Mouse (Mus musculus) neural tube, embryonic 13.5 days (tissue): ENCODE measurements at regions not wholly inside any gene's neighbourhood (a gene's known extent, or its start where the extent isn't known, plus 50 kb on each side); places are given as distances from the start of the nearest gene placed in this dataset.

Source experiments
- ATAC-seq: fragments of 200-750 bp; cut with Nextera tagmentation; 2 replicates; pipeline ENCODE4 v1.8.0; 2017; ENCODE audit warnings: low read depth, mild to moderate bottlenecking, moderate TSS enrichment, moderate library complexity
- H3K27ac ChIP-seq: fragments of 300-500 bp; sonication (generic); replicated peaks from 2 replicates; pipeline ENCODE4 v1.5.1; 2015; ENCODE audit warnings: moderate library complexity, mild to moderate bottlenecking, inconsistent platforms
- H3K27me3 ChIP-seq: fragments of 300-500 bp; sonication (generic); 2 replicates; pipeline ENCODE4 v1.6.1; 2015; ENCODE audit warnings: mild to moderate bottlenecking, inconsistent platforms
- H3K36me3 ChIP-seq: fragments of 300-500 bp; sonication (generic); 2 replicates; pipeline ENCODE4 v1.6.1; 2015; ENCODE audit warnings: mild to moderate bottlenecking, inconsistent platforms
- H3K4me1 ChIP-seq: fragments of 300-500 bp; sonication (generic); replicated peaks from 2 replicates; pipeline ENCODE4 v1.6.1; 2015; ENCODE audit warnings: inconsistent platforms
- H3K4me2 ChIP-seq: fragments of 300-500 bp; sonication (generic); 2 replicates; pipeline ENCODE4 v1.6.1; 2015; ENCODE audit warnings: inconsistent platforms, mild to moderate bottlenecking, moderate library complexity
- H3K4me3 ChIP-seq: fragments of 300-500 bp; sonication (generic); 2 replicates; pipeline ENCODE4 v1.5.1; 2015; ENCODE audit warnings: mild to moderate bottlenecking, inconsistent platforms
- H3K9ac ChIP-seq: fragments of 300-500 bp; sonication (generic); 2 replicates; pipeline ENCODE4 v1.6.1; 2015; ENCODE audit warnings: moderate library complexity, mild to moderate bottlenecking, inconsistent platforms
- H3K9me3 ChIP-seq: fragments of 300-500 bp; sonication (generic); 2 replicates; pipeline ENCODE4 v1.6.1; 2016; ENCODE audit warnings: inconsistent platforms
- WGBS: fragments of 180-500 bp; shearing (Covaris S2); methylation state at CpG from one replicate; pipeline ENCODE4 v1.1.7; 2015; 5-methylcytosine and 5-hydroxymethylcytosine counted together

DNA sequence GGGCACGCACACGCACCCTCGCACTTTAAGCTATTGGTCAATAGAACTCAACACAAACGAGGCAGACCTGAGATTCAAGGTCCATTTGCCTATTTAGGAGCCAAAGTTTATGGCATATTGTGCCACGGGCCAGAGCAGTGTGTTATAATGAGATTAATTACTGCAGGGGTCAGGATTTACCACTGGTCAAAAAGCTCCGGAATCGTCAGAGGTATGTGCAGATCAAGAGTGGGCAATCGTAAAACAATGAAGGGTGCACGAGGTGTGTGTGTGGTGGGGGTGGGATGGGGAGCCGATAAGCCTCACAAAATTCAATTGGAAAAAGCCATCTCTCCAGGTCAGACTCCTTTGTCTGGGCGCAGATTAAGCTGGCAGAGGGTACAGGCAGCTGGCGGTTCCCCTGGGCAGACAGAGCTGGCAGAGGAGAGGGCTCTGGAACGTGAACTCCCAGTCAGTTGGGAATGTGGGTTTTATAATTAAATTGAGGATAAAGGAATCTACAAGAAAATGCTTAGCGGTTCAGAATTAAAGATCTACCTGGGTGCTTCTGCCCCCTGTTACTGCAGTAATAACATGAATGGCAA lies 97.4 kb upstream of the Itga6 start:
- WGBS = 65% methylated on average over 14 of the region's 14 CpGs
- 0 out of 2 replicates have a peak, but pooled peaks have one; percentile 3 for ATAC-seq
- Histone ChIP-seq H3K4me1 (peaks cover 23% of the 10 kb centered on the region), H3K27ac (no peak overlapping the region), H3K4me3 (no peak overlapping the region), H3K9me3 (no peaks in the 10 kb centered on the region), H3K27me3 (no peaks in the 10 kb centered on the region; the same call in 1 of the 2 replicates), H3K9ac (no peak overlapping the region), H3K4me2 (no peak overlapping the region), H3K36me3 (no peaks in the 10 kb centered on the region)

DNA sequence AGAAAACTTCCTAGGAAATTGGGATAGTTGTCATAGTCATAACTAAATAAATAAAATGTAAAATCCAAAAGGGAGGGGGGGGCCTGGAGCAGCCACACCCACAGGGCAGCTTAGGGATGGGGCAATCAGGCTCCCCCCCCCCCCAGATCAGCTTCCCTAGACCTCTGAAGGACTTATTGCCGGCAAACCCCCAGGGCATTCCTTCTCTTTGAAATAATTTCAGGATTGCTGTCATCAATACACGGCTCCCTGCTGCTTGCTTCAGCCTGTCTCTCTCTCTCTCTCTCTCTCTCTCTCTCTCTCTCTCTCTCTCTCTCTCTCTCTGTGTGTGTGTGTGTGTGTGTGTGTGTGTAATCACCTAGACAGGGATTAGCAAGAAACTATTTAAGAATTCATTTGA lies 93.8 kb upstream of the Itga6 start:
- ATAC-seq = no peak
- Histone ChIP-seq H3K4me2 (no peak overlapping the region), H3K9ac (no peak overlapping the region), H3K27me3 (no peaks in the 10 kb centered on the region), H3K4me1 (peaks cover 38% of the 10 kb centered on the region), H3K27ac (0 out of 2 replicates have a peak overlapping the region, but pooled peaks have one; percentile 46), H3K4me3 (no peak overlapping the region), H3K9me3 (no peaks in the 10 kb centered on the region), H3K36me3 (no peaks in the 10 kb centered on the region)
- WGBS = 11% methylated on average over 2 of the region's 2 CpGs

DNA sequence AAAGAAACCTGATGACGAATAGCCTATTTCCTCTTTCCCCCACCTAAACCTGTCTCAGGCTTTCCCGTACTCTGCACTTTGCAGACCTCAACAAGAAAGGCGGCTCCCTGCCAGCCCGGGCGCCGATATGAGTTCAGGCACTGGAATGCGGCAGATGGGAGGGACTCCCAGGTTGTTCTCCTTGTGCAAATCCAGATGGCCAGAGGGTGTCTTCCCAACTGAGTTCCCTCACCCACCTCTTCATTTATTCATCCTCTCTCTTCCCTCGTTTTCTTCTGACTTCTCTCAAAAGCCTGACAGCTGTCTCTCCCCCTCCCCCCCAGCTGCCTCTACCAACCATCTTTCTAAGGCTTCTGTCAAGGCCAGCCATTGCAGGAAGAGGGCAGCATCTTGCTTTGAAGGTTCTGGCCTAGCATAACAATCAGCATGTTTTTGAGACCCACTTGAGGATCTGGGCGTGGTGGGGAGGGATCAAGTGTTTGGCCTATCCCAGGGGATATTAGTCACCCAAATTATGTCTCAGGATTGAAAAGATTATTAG lies 93.1 kb upstream of the Itga6 start:
- ATAC-seq = no peak
- Histone ChIP-seq H3K27me3 (no peaks in the 10 kb centered on the region), H3K27ac (0 out of 2 replicates have a peak overlapping the region, but pooled peaks have one; percentile 46), H3K36me3 (no peaks in the 10 kb centered on the region), H3K4me1 (peaks cover 37% of the 10 kb centered on the region), H3K9ac (0 out of 2 replicates have a peak overlapping the region, but pooled peaks have one; percentile 26), H3K9me3 (no peaks in the 10 kb centered on the region), H3K4me2 (peak overlapping the region; percentile 9; the same call in 1 of the 2 replicates), H3K4me3 (no peak overlapping the region)
- 9% methylated on average over 9 of the region's 9 CpGs for WGBS

DNA sequence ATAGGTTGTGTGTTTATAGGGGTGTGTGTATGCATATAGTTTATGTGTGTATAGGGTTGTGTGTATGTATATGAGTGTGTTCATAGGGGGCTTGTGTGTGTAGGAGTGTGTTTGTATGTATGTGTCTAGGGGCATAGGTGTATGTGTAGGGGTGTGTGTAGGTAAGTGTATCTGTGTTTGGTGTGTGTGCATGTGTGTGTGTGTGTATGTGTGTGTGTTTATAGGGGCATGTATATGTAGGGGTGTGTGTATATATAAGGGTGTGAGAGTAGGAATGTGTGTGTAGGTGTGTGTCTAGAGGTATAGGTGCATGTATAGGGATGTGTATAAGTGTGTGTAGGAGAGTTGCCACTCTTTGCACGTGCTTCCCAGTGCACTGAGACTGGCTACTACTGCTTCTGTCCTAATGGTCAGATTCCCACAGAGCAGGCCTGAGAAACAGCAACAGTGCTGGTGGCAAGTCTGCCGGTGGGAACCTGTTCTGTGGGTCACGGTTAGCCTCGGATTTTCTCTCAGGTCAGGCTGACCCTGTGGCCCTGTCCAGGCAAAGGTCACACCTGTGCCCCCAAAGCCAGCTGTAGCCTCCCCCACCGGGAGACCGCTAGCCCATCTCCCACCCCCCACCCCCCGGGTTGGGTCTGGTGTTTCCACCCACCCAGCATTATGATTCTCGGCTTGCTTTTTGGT lies 90.5 kb upstream of the Itga6 start:
- Histone ChIP-seq H3K36me3 (no peaks in the 10 kb centered on the region), H3K27ac (no peak overlapping the region), H3K4me1 (peaks cover 28% of the 10 kb centered on the region), H3K9me3 (no peaks in the 10 kb centered on the region), H3K9ac (no peak overlapping the region), H3K4me2 (no peak overlapping the region; the same call in 1 of the 2 replicates), H3K27me3 (no peaks in the 10 kb centered on the region), H3K4me3 (no peak overlapping the region)
- WGBS = 11% methylated on average over 8 of the region's 8 CpGs
- peak; percentile 30; the same call in 1 of the 2 replicates for ATAC-seq

DNA sequence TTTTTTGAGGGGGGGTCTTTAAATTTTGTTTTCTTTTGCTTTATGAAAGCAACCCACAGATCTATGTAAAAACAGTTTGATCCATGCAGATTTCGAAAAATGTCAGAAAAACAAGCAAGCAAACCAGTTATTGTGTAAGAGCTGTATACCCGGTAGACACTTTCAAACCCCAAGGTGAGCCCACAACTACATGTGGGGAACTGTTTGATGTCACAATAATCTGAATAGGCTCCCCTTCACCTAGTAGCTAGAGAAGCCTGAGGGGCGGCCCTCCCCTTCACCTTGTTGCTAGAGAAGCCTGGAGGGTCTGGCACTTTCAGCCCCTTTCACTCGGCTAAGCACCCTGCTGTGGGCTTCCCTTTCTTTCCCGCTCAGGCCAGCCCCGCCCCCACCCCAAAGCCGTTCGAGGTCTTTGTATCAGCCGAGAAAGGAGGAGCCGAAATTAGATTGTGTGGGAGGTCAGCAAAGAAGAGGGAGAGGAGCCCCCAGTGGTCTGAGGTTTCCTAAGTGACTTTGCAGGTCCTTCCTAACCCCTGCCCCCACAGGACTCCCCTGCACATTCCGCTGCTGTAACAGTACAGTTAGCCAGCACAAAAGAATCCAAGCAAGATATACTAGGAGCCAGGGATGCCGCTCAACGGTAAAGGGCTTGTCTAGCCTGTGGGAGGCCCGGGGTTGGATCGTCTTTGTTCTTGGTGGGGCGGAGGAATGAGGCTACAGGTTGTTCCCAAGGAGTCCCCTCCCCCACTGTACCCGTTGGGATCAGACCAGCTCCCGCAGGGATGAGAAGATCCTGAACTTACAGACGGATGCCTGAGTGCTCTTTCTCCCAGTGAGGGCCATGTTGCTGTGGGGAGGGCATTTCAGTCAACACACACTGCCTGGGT lies 89.7 kb upstream of the Itga6 start:
- H3K27ac ChIP-seq = no peak overlapping the region; the same call in 1 of the 2 replicates
- no peaks in the 10 kb centered on the region for H3K27me3 ChIP-seq
- H3K9me3 ChIP-seq = no peaks in the 10 kb centered on the region
- peak overlapping the region; percentile 63 for H3K4me2 ChIP-seq
- peaks cover 28% of the 10 kb centered on the region for H3K4me1 ChIP-seq
- H3K4me3 ChIP-seq = peak overlapping the region; percentile 31
- H3K9ac ChIP-seq = peak overlapping the region; percentile 65
- ATAC-seq = peak; percentile 52
- 2% methylated on average over 19 of the region's 19 CpGs for WGBS
- H3K36me3 ChIP-seq = no peaks in the 10 kb centered on the region

DNA sequence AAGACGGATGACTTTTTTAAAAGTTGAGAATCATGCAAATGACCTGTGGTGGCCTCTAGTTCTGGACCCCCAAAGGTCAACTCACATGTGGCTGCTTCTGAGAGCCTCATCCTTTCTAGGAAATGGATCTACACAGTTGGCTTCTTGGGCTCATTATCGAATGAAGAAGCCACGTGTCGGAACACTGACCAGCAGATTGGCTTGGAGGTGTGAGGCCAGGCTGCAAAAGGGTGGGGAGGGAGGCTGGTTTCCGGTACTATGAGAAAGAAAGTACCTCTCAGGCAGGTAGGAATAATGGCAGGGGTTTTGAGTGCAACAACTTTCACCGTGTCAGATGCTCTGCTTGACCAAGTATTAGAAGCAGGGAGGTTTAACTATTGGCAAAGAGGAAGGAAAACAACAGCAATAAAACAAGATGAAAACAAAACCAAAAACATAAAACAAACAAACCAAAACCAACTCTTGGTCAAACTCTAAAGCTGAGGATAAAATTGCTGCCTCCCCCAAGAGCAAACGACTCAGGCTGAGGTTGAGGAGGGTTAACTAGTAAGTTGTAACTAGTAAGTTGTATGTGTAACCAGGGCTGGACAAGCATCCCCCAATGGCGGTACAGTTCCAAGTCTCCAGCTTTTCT lies 88.7 kb upstream of the Itga6 start:
- Histone ChIP-seq H3K4me1 (peaks cover 25% of the 10 kb centered on the region), H3K4me2 (no peak overlapping the region; the same call in 1 of the 2 replicates), H3K4me3 (no peak overlapping the region), H3K9ac (no peak overlapping the region), H3K9me3 (no peaks in the 10 kb centered on the region), H3K27ac (no peak overlapping the region), H3K36me3 (no peaks in the 10 kb centered on the region), H3K27me3 (no peaks in the 10 kb centered on the region)
- 59% methylated on average over 8 of the region's 8 CpGs for WGBS
- ATAC-seq = no peak

DNA sequence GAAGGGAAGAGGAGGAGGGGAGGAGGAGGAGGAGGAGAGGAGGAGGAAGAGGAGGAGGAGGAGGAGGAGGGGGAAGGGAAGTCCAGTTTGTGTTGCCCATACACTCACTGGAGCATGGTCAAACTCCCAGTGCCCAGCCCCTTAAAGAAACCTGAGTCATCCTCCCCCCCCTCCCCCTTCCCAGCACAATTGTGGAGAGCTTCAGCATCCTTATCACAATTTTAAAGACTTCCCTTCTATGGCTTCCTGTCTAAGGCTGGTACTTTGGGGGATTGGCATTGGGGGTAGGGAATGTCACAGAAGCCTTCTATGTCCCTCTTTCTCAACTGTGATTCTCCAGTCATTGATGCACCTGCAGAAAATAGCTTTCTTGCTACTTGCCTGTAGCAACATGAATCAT lies 84.0 kb upstream of the Itga6 start:
- Histone ChIP-seq H3K4me1 (peaks cover 1% of the 10 kb centered on the region; the same call in 1 of the 2 replicates), H3K27me3 (no peaks in the 10 kb centered on the region), H3K27ac (no peak overlapping the region), H3K9ac (no peak overlapping the region), H3K9me3 (no peaks in the 10 kb centered on the region), H3K4me3 (no peak overlapping the region), H3K36me3 (no peaks in the 10 kb centered on the region), H3K4me2 (no peak overlapping the region)
- no peak for ATAC-seq

DNA sequence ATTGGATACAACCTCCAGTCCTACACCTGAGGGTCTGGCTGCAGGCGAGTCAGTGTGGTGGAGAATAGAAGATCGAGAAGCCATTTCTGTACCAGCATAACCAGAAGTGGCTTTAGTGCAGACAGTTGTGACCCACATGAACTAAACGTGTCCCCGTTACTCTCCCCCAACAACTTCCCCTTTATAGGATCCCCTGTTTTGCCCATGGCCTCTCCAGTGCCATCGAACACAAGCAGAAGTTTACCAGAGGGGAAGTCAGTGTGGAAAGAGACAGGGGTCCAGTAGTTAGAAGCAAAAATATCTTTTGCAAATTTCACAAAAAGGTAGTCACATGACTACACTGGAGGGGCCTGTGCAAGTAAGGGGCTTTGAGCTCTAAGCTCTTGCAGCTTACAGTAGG lies 83.4 kb upstream of the Itga6 start:
- no peak for ATAC-seq
- no peak overlapping the region for H3K9ac ChIP-seq
- no peak overlapping the region for H3K27ac ChIP-seq
- no peak overlapping the region for H3K4me3 ChIP-seq
- 92% methylated on average over 5 of the region's 5 CpGs for WGBS
- no peak overlapping the region for H3K4me2 ChIP-seq
- H3K4me1 ChIP-seq = no peaks in the 10 kb centered on the region
- no peaks in the 10 kb centered on the region for H3K27me3 ChIP-seq
- no peaks in the 10 kb centered on the region for H3K9me3 ChIP-seq
- no peaks in the 10 kb centered on the region for H3K36me3 ChIP-seq

DNA sequence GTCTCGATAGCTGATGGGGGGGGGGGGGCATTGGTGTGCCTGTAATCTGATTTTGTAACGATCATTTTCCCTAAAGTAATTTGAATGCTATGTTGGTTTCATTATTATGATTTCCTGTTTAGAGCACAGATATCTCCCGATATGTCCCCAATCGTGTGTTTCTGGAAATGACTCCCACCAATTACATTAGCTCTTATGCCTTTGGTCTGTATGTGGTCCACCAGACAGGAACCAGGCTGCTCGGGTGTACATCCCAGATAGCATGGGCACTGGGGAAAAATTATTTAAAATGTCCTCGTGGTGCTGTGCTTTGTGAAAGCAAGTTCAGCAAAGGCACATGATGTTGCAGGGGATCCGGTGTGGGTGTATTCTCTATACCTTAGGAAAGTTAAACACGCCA lies 82.0 kb upstream of the Itga6 start:
- H3K36me3 ChIP-seq = no peaks in the 10 kb centered on the region
- H3K4me1 ChIP-seq = no peaks in the 10 kb centered on the region
- no peak for ATAC-seq
- H3K27me3 ChIP-seq = no peaks in the 10 kb centered on the region
- H3K9me3 ChIP-seq = no peaks in the 10 kb centered on the region
- H3K4me3 ChIP-seq = no peak overlapping the region
- H3K4me2 ChIP-seq = no peak overlapping the region
- no peak overlapping the region for H3K9ac ChIP-seq
- H3K27ac ChIP-seq = no peak overlapping the region
- WGBS = 86% methylated on average over 8 of the region's 8 CpGs

DNA sequence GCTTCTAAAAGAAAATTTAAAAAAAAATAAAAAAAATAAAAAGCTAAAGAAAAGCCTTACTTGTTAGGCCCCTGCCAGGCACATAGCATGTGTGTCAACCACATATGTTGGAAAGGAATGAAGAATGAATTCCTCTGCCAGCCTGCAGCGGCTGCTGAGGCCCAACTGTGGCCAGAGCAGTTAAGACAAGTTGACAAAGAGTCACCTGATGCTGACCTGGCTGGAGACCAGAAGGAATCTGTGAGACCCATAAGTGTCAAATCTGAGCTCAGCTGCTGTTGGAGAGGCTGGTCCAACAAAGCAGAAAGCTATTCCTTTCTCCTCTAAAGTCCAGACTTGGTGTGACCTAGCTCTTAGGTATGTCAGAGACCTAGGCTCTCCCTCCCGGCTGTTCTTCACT lies 78.5 kb upstream of the Itga6 start:
- 83% methylated on average over 2 of the region's 2 CpGs for WGBS
- H3K4me1 ChIP-seq = no peaks in the 10 kb centered on the region
- H3K27me3 ChIP-seq = no peaks in the 10 kb centered on the region
- H3K36me3 ChIP-seq = no peaks in the 10 kb centered on the region
- no peak overlapping the region for H3K4me2 ChIP-seq
- H3K9me3 ChIP-seq = no peaks in the 10 kb centered on the region
- no peak overlapping the region for H3K4me3 ChIP-seq
- no peak overlapping the region for H3K9ac ChIP-seq
- ATAC-seq = no peak
- H3K27ac ChIP-seq = no peak overlapping the region

DNA sequence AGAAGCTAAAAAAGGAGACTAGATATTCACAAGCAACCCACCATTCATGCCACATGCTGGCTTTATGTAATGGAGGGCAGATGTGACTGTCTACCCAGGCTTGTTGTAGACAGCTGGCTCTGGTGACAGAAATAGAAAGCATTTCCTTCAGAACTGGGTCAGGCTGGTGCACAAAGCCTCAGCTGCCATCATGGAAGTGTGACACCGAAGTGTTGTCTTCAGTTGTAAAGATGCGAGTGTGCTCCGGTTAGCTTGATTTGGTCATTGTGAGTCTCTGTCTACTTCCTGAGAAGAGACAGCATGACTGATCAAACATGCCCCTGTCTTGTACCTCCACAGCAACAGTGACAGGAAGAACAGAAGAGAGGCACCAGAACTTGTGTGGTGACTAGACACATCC lies 77.7 kb upstream of the Itga6 start:
- Histone ChIP-seq H3K4me2 (no peak overlapping the region), H3K27me3 (no peaks in the 10 kb centered on the region), H3K36me3 (no peaks in the 10 kb centered on the region), H3K9ac (no peak overlapping the region), H3K27ac (no peak overlapping the region), H3K4me3 (no peak overlapping the region), H3K9me3 (no peaks in the 10 kb centered on the region), H3K4me1 (no peaks in the 10 kb centered on the region)
- WGBS = 94% methylated on average over 3 of the region's 3 CpGs
- ATAC-seq = no peak
